17 mouse cellular contexts compared by ENCODE assay signal in the genomic region with DNA sequence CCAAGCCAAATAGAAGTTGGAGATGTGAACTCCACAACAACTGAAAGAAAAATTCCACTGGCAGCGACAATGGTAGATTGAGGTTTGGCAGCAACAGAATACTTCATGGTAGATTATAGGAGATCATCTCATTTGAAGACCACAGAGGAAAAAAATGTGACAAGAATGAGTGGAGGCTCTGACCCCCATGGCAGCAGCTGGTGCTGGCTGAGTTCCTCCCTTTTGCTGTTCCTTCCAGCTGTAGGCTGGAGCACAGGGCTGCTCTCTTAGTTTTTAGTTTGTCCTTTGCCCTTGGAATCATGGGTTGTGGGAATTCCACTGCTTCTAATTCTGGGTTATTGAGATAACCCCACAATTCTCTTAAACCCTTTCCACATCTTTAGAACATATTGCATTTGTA.
"Had no signal": no experiment of that assay in that cellular context is flagged by ENCODE, and none has a peak within 500 bp of the region (broad histone marks: within the 10 kb centered on the region; RNA-seq: fewer than 3 reads in every experiment).

No protein-coding gene starts in this region.

- H3K4me2 ChIP-seq: limb, embryonic 12.5 days; liver, embryonic 13.5 days; midbrain, embryonic 11.5 days; midbrain, embryonic 15.5 days; neural tube, embryonic 13.5 days; stomach, embryonic 15.5 days had no signal

- H3K9ac ChIP-seq: limb, embryonic 12.5 days; liver, embryonic 13.5 days; liver, postnatal 0 days; midbrain, embryonic 15.5 days; neural tube, embryonic 13.5 days; stomach, embryonic 15.5 days had no signal

- H3K9me3 ChIP-seq: limb, embryonic 12.5 days; liver, embryonic 13.5 days; midbrain, embryonic 15.5 days; neural tube, embryonic 13.5 days; stomach, embryonic 15.5 days had no signal

- H3K4me3 ChIP-seq: limb, embryonic 12.5 days; liver, embryonic 13.5 days; megakaryocyte, embryonic 14.5 days; midbrain, embryonic 15.5 days; neural tube, embryonic 13.5 days; stomach, embryonic 15.5 days had no signal

- ATAC-seq: liver, postnatal 0 days; midbrain, embryonic 15.5 days had no signal

- DNase-seq: layer of hippocampus, adult 9-11 months; layer of hippocampus, postnatal 36 days; liver; liver, embryonic 13.5 days; liver, postnatal 0 days; lung, postnatal 14 days; right cerebral cortex, postnatal 14 days; thymus, adult 2 months; thymus, postnatal 25 days had no signal

- H3K27me3 ChIP-seq: limb, embryonic 12.5 days; liver, embryonic 13.5 days; megakaryocyte, embryonic 14.5 days; neural tube, embryonic 13.5 days; stomach, embryonic 15.5 days had no signal

- H3K36me3 ChIP-seq: limb, embryonic 12.5 days; liver, embryonic 13.5 days; midbrain, embryonic 15.5 days; neural tube, embryonic 13.5 days; stomach, embryonic 15.5 days had no signal

- H3K27ac ChIP-seq: kidney, postnatal 0 days; limb, embryonic 12.5 days; liver, embryonic 13.5 days; macrophage; midbrain, embryonic 15.5 days; neural tube, embryonic 13.5 days; stomach, embryonic 15.5 days had no signal

- H3K4me1 ChIP-seq: limb, embryonic 12.5 days; liver, embryonic 13.5 days; megakaryocyte, embryonic 14.5 days; midbrain, embryonic 15.5 days; neural tube, embryonic 13.5 days had no signal
